Comparison of ENCODE assay signal across 11 mouse cellular contexts in the genomic region with DNA sequence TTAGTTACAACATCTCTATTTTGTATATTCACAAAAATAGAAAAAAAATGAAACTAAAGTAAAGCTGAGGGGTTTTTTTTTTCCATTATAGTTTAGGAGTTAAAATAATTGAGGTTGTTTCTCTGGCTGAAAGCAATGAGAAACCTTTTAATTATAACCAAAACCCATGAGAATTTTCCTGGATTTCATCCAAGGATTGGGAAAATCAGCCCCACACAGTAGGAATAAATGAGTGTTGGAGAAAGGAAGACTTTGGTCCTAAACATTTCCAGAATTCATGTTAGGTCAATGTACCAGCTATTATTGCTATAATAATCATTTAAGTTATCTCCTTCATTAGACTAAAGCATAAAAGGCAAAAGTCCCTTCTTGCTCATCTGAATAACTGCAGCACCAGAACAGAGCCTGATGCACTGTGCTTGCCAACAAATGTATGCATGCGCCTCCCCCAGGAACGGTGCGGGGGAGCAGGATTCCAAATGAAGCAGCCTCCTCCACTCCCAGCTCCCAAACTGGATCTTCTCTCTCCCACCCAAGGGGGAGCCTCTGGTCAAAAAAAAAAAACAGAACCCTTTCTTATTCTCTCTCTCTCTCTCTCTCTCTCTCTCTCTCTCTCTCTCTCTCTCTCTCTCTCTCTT.
DNase-seq lines count a peak whose midpoint lies in the region; ATAC-seq and TF ChIP-seq lines count a peak whose summit lies in the region.
"Had no signal": no experiment of that assay in that cellular context is flagged by ENCODE, and none has a peak within 500 bp of the region (broad histone marks: within the 10 kb centered on the region; RNA-seq: fewer than 3 reads in every experiment).

No protein-coding gene starts in this region.

- no peak for TF ChIP-seq EP300 in heart, adult 2 months (IDR thresholded peaks at IDR 0.05; ENCODE audit: insufficient read depth, low read depth, low read length)

- no peak for DNase-seq in forebrain, embryonic 11.5 days (ENCODE audit: low spot score)
- DNase-seq in neural tube, embryonic 10.5 days (ENCODE audit: extremely low spot score, low spot score), result no peak
- DNase-seq in left cerebral cortex, adult 2 months (ENCODE audit: extremely low spot score in 1 of 2, low spot score in 2 of 2), result peak; percentile 74 to 79
- DNase-seq in telencephalon, adult 2 months (ENCODE audit: low read depth, low spot score), result peak; percentile 90
- no peak for DNase-seq in heart, adult 2 months
- no peak for DNase-seq in embryo, embryonic 9.5 days (ENCODE audit: extremely low spot score)
- DNase-seq: B cell, adult 2 months had no signal

- no peak for TF ChIP-seq POLR2A in heart, adult 2 months (IDR thresholded peaks at IDR 0.05; ENCODE audit: insufficient read depth, low read depth, low read length)

- no peaks in the 10 kb centered on the region for H3K79me2 ChIP-seq in heart, adult 2 months (replicated peaks; ENCODE audit: control insufficient read depth, insufficient read depth, low read length)

- H3K9me3 ChIP-seq in forebrain, embryonic 13.5 days (replicated peaks), result no peaks in the 10 kb centered on the region
- H3K9me3 ChIP-seq in forebrain, embryonic 11.5 days (ENCODE audit: control insufficient read depth, low read length), result no peaks in the 10 kb centered on the region
- no peaks in the 10 kb centered on the region for H3K9me3 ChIP-seq in neural tube, embryonic 14.5 days (ENCODE audit: control insufficient read depth, low read length)
- H3K9me3 ChIP-seq: liver, embryonic 12.5 days had no signal

- WGBS in forebrain, embryonic 13.5 days, result 29% methylated on average over 3 of the region's 3 CpGs
- WGBS in forebrain, embryonic 11.5 days, result 41% methylated on average over 3 of the region's 3 CpGs
- 38% methylated on average over 3 of the region's 3 CpGs for WGBS in neural tube, embryonic 14.5 days
- WGBS in heart, adult 2 months, result 42% methylated on average over 3 of the region's 3 CpGs

- no peaks in the 10 kb centered on the region for H3K36me3 ChIP-seq in forebrain, embryonic 13.5 days (ENCODE audit: poor library complexity, severe bottlenecking)
- H3K36me3 ChIP-seq in forebrain, embryonic 11.5 days (ENCODE audit: control insufficient read depth, insufficient read depth, low read length), result no peaks in the 10 kb centered on the region
- no peaks in the 10 kb centered on the region for H3K36me3 ChIP-seq in neural tube, embryonic 14.5 days (ENCODE audit: control insufficient read depth, insufficient read depth, low read length)
- H3K36me3 ChIP-seq in heart, adult 2 months (ENCODE audit: control insufficient read depth, insufficient read depth, low read length), result no peaks in the 10 kb centered on the region
- H3K36me3 ChIP-seq: liver, embryonic 12.5 days had no signal

- peaks cover 14% of the 10 kb centered on the region for H3K4me1 ChIP-seq in forebrain, embryonic 13.5 days
- 0 out of 2 replicates have a peak, but pooled peaks cover 3% of the 10 kb centered on the region for H3K4me1 ChIP-seq in forebrain, embryonic 11.5 days (replicated peaks; ENCODE audit: control insufficient read depth, insufficient read depth, low read length)
- H3K4me1 ChIP-seq in neural tube, embryonic 14.5 days (ENCODE audit: control insufficient read depth, insufficient read depth, low read length), result no peaks in the 10 kb centered on the region
- H3K4me1 ChIP-seq in heart, adult 2 months (ENCODE audit: control insufficient read depth, insufficient read depth, low read length), result no peaks in the 10 kb centered on the region
- H3K4me1 ChIP-seq: liver, embryonic 12.5 days had no signal

- H3K27ac ChIP-seq in forebrain, embryonic 13.5 days, result peak overlapping the region; percentile 40; the same call in 1 of the 2 replicates
- no peak overlapping the region for H3K27ac ChIP-seq in forebrain, embryonic 11.5 days (ENCODE audit: low read depth, low read length)
- H3K27ac ChIP-seq in neural tube, embryonic 14.5 days (ENCODE audit: low read depth, low read length), result no peak overlapping the region
- peak overlapping the region; percentile 9; the same call in 1 of the 2 replicates for H3K27ac ChIP-seq in left cerebral cortex, adult 2 months
- H3K27ac ChIP-seq in heart, adult 2 months, result no peak overlapping the region
- H3K27ac ChIP-seq: liver, embryonic 12.5 days had no signal

- H3K4me2 ChIP-seq in forebrain, embryonic 13.5 days, result 0 out of 2 replicates have a peak overlapping the region, but pooled peaks have one; percentile 2
- no peak overlapping the region for H3K4me2 ChIP-seq in forebrain, embryonic 11.5 days (ENCODE audit: low read depth, low read length, severe bottlenecking)
- no peak overlapping the region for H3K4me2 ChIP-seq in neural tube, embryonic 14.5 days (ENCODE audit: low read depth, low read length)
- H3K4me2 ChIP-seq: liver, embryonic 12.5 days had no signal

- no peak overlapping the region for H3K9ac ChIP-seq in forebrain, embryonic 13.5 days
- H3K9ac ChIP-seq in forebrain, embryonic 11.5 days (ENCODE audit: low read length), result no peak overlapping the region
- no peak overlapping the region for H3K9ac ChIP-seq in neural tube, embryonic 14.5 days (replicated peaks; ENCODE audit: low read depth, low read length)
- H3K9ac ChIP-seq in heart, adult 2 months (ENCODE audit: low read depth, low read length), result no peak overlapping the region
- H3K9ac ChIP-seq: liver, embryonic 12.5 days had no signal

- TF ChIP-seq CTCF in left cerebral cortex, adult 2 months (IDR thresholded peaks at IDR 0.05), result no peak; the same call in 1 of the 2 replicates
- TF ChIP-seq CTCF in heart, adult 2 months (IDR thresholded peaks at IDR 0.05), result no peak

- H3K4me3 ChIP-seq in forebrain, embryonic 13.5 days, result no peak overlapping the region
- no peak overlapping the region for H3K4me3 ChIP-seq in forebrain, embryonic 11.5 days (ENCODE audit: low read depth, low read length)
- no peak overlapping the region for H3K4me3 ChIP-seq in neural tube, embryonic 14.5 days (ENCODE audit: low read depth, low read length)
- H3K4me3 ChIP-seq in left cerebral cortex, adult 2 months, result no peak overlapping the region
- no peak overlapping the region for H3K4me3 ChIP-seq in heart, adult 2 months
- H3K4me3 ChIP-seq: erythroblast, embryonic 14.5 days; liver, embryonic 12.5 days had no signal

- H3K27me3 ChIP-seq in forebrain, embryonic 13.5 days, result no peaks in the 10 kb centered on the region
- H3K27me3 ChIP-seq in forebrain, embryonic 11.5 days (ENCODE audit: control insufficient read depth, insufficient read depth, low read length), result no peaks in the 10 kb centered on the region
- no peaks in the 10 kb centered on the region for H3K27me3 ChIP-seq in neural tube, embryonic 14.5 days (ENCODE audit: control insufficient read depth, insufficient read depth, low read length)
- H3K27me3 ChIP-seq in heart, adult 2 months (ENCODE audit: control insufficient read depth, insufficient read depth, low read length), result no peaks in the 10 kb centered on the region
- H3K27me3 ChIP-seq: liver, embryonic 12.5 days had no signal

- intact Hi-C loops in left cerebral cortex, adult 2 months (cut with DNase I), result loop anchor here (1.0 to 5.0 kb wide), 3 partner anchors 55 to 124 kb away; no protein-coding TSS in a partner anchor
- intact Hi-C loops in heart, adult 2 months (cut with DNase I), result no loop called here

- ATAC-seq in forebrain, embryonic 13.5 days, result peak; percentile 73
- ATAC-seq in forebrain, embryonic 11.5 days (replicated peaks; ENCODE audit: low FRiP score), result no peak
- 0 out of 2 replicates have a peak, but pooled peaks have one; percentile 46 for ATAC-seq in neural tube, embryonic 14.5 days (ENCODE audit: low read depth)
- ATAC-seq: liver, embryonic 12.5 days had no signal

Comparison
In these comparisons a context has a peak if more than half of its experiments do, and no peak if none do; other contexts are left out.
1. H3K27ac ChIP-seq: peak in forebrain, embryonic 13.5 days (single experiment) and left cerebral cortex, adult 2 months (single experiment); none in forebrain, embryonic 11.5 days (single experiment), neural tube, embryonic 14.5 days (single experiment) and heart, adult 2 months (single experiment).
2. DNase-seq: peak in left cerebral cortex, adult 2 months (2 of 2) and telencephalon, adult 2 months (single experiment); none in forebrain, embryonic 11.5 days (single experiment), neural tube, embryonic 10.5 days (single experiment), heart, adult 2 months (0 of 2) and embryo, embryonic 9.5 days (single experiment).